Mouse (Mus musculus): Measurements from ENCODE around the gene P2ry6.

P2ry6 gene

DNA sequence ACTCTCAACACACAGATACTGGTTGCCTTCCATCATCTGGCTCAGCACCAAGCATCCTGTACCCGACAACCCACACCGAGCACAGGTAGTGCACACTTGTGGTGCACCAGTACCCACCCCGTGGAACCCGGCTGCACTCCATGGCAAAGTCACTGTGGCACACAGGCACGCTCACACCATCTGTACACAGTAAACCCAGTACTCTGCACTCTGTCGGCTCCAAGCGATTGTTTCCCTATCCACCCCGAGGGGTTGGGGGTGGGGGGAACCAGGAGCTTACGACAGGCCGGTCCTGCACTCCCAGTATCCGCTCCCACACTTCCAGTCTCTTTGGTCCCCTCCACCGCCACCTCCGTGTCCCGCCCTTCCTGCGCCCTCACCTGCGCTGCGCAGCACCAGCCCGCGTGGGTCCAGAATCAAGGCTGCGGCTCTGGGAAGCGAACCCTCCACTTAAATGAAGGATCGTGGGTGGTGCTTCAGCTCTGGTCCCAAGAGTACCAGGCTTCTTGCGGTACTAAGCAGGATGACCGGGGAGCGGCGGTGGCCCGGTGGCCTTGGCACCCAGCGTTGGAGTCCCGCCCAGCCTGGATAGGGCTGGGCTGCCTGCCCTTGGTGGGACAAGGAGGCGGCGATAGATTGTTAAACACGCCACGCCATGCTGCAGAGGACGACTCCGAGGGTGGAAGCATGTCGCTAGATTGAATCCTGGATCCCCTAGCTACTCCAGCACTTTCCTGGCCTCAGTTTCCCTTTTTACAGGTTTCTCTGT is at the start of gene P2ry6:
P2ry6 (minus strand) TSS at position 515 of the 769 bp plus-strand sequence.
- no peak for DNase-seq (ENCODE audit: low read depth, low spot score)

DNA sequence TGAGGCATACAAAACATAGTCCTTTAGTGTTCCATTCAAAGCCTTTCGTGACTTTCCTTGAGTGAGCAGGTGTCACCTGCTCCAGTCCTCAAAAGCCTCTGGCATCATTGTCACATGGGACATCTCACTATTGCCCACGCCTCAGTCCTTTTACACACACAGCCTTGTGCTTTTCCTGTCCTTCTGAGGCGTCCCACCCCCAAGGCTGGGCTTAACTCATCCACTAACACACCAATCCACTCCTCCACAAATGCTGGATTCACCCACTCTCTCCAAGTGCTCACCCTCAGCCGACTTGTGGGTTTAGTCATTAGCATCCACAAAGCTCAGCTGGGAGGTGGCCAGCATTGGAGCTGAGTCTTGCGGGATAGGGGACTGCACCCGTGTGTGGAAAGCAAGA is 43.0 kb upstream of the P2ry6 start:
- DNase-seq (ENCODE audit: low read depth, low spot score): no peak

DNA sequence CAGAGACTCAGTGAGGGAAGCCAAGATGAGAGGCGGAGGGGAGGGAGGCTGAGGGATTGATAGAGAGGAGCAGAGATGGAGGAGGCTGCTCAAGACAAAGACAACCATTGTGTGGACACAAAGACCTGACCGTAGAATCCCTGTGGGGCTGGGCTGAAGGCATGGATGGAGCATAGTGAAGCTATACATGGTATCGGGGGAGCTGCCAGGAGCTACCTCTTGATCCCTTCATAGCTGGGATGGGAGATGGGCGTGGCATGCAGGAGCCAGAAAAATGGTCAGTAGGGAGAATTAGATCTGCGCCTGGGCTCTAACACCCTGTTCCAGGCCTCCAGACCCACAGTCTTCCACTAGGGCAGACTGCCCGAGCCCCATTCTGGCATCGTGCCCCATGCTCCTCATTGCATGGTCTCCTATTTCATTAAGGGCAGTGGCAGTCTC is 42.6 kb upstream of the P2ry6 start:
- DNase-seq (ENCODE audit: low read depth, low spot score): no peak

DNA sequence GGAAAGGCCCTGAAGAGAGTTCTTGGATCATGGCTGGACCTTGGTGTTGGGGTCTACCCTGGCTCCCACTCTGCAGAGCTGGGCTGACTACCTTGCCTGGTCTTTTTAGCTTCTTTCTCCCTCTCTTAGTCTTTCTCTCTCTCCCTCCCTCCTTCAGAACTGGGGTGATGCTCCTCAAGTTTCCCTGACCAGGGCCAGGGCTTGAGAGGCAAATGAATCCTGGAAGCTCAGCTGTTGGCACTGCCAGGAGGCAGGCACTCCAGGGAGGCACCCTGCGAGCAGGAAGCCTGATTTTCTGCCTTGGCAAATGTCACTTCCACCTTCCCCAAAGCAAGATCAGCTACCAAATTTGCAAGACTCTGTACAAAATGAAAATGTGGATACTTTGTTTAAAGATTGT is 40.5 kb upstream of the P2ry6 start:
- no peak for DNase-seq (ENCODE audit: low read depth, low spot score)

DNA sequence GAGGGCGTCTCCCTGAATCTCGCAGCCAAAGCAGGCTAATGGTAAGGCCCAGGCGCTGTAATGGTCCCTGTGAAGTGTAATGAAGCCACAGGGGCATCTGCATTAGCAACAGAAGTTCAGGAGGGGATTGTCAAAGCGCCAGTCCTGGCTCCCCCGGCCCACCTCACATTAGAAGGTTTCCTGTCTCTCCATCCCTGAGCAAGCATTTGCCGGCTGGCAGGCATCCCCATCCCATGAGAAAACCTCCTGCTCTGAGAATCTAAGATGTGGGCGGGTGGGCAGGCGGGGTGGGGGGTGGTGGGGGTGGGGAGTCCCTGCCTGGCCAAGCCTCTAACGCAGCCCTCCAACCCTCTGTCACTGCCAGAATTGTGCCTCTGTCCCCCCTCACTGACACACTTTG is 39.6 kb upstream of the P2ry6 start:
- no peak for DNase-seq (ENCODE audit: low read depth, low spot score)

DNA sequence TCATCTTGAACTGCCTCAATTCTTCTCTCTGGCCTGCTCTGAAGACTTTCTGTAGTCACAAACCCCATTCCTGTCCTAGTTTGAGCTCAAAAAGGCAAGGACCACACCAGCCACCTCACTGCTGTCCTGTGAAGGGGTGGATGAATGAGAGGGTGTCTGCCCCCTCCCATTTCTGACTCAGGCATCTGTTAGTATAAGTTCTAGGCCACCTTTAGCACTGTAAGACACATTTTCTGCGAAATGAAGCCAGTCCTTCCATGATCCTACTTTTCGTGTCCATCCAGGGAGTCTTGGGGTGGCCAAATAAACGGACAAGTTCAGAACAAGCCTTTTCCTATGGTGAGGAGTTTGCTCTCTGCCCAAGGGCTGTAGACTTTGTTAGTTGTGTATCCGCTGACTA is 38.1 kb upstream of the P2ry6 start, which contains the start of gene P2ry2:
P2ry2 (minus strand) TSS at position 326 of the 400 bp plus-strand sequence.
- DNase-seq (ENCODE audit: low read depth, low spot score): no peak

DNA sequence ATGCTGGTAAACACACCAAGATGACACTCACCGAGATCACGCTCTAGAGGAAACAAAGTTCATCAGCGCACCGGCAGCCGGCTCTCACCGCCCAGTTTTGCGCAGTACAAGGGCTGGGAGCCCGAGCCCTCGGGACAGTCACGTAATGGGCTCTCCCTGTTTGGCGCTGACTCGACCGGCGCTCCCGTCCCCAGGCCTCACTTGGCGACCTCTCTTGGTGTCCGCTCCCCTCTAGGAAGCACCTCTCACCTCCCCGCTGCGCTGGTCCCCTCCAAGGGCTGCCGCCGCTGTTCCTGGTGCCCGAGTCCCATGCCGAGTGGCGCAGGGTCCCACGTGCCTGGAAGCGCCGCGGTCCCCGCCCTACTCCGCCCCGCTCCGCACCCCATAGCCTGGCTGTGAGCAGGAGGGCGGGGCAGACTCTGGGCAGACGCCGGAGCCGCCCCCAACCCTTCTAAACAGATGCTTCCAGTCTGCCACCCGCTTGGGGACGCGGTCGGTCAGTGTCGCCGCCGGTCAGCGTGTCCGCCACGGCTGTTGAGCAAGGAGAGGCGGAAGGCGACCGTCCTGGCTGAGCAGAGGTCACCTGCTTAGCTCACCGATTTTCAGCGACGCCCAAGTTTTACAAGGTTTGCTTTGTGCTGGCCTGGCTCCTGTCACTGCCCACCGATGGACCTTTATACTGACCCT is 37.4 kb upstream of the P2ry6 start:
- no peak for DNase-seq (ENCODE audit: low read depth, low spot score)

DNA sequence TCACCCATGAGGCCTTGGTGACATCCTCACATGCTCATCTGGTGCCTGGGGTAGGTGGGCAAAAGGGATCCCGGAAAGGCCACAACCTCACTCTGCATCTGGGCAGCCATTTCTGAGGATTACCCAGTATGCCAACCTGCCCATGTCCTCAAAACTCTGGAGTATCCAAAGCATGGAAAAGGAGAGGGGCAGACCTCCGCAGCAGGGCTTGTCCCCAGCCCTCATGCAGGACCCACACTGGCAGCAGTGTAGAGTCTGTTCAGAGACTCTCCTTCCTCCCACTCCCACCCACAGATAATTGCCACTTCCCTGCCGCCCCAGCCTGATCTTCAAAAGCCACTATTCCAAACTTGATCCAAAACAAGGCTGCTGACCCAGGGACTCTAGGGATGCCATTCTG is 36.3 kb upstream of the P2ry6 start:
- DNase-seq (ENCODE audit: low read depth, low spot score): no peak

DNA sequence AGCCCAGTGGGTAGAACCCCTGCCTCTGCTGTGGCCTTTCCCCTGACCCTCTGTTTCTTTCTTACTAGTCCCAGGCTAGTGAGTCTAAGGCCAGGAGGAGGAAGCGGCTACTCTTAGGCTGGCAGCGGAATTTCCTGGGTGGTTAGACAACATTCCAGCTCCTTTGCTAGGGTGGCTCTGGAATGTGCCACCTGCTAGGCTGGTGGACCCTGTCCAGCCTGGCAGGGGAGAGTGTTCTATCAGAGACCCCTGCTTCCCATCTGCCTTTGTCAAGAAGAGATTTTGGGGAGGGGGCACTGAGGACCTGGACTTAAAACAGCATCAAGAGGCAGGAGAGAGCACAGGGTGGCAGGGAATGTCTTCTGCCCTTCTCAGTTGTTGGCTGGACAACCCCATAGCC is 31.8 kb upstream of the P2ry6 start:
- DNase-seq (ENCODE audit: low read depth, low spot score): no peak

DNA sequence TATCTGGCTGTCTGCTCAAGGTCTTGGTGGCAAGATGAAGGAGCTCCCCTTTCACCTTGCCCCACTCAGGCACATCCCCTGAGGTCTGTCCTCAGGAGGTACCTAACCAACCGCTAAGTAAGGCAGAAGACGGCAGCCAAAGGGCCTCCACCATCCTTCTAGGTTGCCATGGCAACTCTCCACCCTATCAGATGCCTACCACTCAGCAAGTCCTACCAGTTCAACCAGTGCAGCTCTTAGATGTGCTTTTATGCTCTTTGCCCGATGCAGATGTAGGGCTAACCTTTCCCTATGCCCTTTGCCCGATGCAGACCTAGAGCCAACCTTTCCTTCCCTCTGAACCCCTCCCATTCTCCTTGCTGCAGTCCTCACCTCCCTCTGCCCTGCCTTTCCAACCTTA is 30.7 kb upstream of the P2ry6 start:
- DNase-seq (ENCODE audit: low read depth, low spot score): no peak

DNA sequence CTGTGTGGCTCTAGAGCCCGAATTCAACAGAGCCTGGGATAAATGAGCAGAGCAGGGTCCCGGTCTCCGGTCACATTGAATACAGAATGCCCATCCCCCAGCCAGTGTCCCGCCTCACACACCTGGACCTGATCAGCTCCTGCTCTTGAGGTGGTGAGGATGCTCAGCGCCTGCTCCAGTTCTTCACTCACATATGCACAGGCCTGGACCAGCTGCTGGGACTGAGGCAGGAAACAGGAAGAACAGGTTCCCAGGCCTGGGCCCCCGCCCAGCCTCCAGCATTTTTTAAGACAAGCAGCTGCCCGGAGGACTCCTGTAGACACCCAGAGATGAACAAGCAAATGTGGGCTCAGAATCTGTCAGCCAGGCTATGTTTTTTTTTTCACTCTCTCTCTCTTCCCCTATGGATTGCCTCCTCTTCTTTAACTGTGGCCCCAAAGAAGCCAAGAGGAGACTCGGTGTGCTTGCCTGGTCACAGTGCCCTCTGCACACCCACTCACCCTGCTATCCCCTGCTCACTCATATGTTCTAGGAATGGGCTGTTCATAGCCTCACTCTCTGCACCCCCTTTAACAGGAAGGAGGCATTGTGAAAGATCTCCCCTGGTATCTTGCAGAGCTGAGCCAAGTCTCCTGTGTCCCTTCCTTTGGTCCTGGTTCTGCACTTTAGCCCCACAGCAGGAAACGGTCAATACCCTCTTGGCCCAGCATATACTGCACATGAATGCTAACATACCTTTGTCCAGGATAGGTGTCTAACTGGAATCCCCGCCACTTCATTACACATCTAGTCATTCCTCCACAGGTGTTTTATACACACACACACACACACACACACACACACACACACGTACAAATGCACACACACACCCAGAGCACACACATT is 29.2 kb upstream of the P2ry6 start:
- no peak for DNase-seq (ENCODE audit: low read depth, low spot score)

DNA sequence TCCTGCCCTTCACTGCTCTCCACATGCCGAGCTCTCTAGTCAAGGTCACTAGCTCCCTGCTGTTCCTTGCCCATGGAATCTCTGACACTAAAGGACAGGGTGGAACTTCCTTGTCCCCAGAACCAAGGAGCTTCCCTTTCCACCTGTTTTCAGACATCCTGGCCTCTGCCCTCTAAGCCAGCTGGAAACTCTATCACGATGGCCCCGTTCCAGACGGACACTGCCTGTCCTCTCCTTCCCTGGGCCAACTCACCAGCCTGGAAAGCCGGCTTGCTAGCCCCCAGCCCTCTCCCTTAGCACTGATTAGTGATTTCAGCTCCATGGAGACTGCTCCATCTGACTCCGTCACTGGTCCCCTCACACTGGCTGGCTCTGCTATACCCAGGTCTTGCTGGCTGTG is 27.8 kb upstream of the P2ry6 start:
- no peak for DNase-seq (ENCODE audit: low read depth, low spot score)

DNA sequence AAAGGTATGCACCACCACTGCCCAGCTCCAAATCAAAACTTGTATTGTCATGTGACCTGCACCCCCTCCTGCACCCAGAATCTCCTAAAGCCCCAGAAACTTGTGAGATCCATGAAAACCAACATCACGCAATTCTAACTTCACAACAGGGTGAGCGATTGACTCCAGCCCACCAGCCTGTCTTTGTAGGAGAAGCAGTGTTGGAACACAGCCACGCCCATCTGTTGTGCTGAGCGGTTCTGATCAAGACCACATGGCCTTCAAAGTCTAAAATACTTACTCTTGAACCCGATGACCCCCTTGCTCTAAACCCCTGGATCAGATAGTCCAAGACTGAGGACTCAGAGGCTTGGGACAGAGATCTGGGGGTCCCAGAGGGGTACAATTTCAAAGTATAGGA is 25.2 kb upstream of the P2ry6 start:
- DNase-seq (ENCODE audit: low read depth, low spot score): no peak

DNA sequence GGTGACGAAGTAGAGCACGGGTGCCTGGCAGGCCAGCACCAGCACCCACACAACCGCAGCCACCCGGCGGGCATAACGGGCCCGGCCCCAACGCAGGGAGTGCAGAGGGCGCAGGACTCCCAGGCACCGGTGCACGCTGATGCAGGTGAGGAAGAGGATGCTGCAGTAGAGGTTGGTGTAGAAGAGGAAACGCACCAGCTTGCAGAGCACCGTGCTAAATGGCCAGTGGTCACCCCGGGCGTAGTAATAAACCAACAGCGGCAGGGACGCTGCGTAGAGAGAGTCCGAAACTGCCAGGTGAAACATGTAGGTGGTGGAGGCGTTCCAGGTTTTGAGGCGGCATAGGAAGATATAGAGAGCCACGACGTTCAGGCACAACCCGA is 24.1 kb upstream of the P2ry6 start:
- no peak for DNase-seq (ENCODE audit: low read depth, low spot score)

DNA sequence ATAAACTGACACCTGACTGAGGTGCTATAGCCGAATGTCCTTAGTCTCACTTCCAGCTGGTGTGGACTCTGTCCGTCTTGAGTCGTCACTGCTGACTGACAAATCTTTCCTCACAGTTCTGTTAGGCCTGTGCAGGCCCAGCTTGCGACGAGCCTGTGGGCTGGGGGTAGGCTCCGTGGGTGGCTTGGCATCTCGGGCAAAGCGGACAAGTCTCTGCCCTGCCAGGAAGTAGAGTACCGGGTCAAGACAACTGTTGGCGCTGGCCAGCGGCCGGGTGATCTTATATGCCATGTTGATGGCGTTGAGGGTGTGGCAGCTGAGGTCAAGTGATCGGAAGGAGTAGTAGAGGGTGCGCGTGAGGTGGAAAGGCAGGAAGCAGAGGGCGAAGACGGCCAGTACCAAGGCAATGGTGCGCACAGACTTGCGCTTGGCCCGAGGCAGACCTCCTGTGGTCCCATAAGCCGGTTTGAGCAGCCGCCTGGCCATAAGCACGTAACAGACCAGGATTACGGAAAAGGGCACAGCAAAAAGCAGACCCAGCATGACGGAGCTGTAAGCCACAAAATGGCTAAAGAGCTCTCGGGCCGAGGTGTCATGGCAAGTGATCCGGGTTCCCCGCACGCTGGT is 23.6 kb upstream of the P2ry6 start:
- DNase-seq (ENCODE audit: low read depth, low spot score): no peak

DNA sequence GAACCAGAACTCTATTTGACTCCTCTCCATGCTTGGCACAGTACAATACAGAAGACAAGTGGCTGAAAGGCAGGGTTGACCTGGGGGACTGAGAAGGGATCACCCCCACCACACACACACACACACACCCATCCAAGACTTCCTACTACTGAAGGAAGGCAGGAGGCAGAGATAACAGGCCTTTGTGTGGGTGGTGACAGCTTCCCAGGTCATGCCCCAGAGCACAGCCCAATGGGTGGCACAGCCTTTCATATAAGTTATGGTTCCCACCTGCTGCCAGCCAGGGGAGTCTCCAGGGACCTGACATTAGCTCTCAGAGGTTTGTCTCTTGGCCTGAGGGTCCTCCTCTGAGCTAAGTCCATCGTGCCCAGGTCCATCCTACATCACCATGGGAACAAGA is 22.8 kb upstream of the P2ry6 start:
- no peak for DNase-seq (ENCODE audit: low read depth, low spot score)

DNA sequence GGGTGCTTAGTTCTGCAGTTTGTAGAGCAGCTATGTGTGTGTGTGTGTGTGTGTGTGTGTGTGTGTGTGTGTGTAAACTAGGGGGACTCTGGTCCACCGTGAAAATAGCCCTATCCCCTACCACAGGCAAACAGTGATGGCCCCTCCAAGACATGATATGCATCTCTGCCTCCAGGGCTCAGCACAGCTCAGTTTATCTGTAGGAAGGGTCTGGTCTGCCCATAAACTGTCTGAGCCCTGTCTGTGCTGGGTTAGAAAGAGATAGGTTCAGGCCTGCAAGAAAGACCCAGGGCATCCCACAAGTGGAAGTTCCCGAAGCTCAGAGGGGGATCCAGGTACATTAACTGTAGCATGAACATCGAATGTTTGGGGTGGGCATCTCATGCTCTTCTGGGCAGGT is 21.5 kb upstream of the P2ry6 start:
- no peak for DNase-seq (ENCODE audit: low read depth, low spot score)

DNA sequence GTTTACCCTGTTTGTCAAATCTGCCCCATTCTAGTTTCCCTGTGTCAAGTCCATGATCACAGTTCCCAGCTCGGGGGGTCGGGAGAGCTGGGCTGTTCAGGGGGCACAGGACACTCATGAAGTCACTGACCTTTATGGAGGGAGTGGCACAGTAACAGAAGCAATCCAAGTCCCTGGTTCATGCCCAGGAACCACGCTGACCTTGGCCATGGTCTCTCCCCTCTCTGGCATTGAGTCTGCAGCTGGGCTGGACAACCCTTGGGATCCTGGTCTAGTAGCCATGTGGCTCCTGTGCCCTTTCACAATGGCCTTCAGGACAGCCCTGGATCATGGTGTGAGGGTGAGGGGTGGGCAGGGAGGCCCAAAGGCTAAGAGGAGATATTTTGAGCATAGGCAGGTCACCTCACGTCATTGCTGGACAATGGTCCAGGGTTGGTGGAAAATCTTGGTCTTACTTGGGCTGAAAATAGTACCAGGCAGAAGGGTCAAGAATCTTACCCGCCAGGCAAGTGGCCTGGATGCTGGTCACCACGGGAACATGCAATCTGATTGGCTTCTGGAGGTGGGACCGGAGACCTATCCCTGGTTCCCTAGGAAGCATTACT is 20.9 kb upstream of the P2ry6 start:
- DNase-seq (ENCODE audit: low read depth, low spot score): no peak

DNA sequence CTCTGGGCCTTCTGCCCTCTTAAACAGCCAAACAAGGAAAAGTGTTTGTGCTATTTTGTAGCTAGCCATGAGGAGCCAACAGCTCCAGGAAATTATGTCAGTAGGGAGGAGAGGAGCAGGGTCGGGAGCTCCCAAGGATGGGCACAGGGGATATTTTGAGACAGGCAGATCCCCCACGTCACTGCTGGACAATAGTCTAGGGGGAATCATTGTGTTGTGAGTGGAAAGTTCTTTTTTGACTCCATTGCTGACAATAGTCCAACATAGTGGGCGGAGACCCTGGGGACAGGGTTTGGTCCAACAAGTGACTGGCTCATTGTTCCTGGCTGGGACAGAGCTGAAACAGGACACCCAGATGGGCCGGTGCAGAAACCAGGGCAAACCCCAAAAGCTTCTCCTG is 18.7 kb upstream of the P2ry6 start:
- DNase-seq (ENCODE audit: low read depth, low spot score): peak; percentile 9

DNA sequence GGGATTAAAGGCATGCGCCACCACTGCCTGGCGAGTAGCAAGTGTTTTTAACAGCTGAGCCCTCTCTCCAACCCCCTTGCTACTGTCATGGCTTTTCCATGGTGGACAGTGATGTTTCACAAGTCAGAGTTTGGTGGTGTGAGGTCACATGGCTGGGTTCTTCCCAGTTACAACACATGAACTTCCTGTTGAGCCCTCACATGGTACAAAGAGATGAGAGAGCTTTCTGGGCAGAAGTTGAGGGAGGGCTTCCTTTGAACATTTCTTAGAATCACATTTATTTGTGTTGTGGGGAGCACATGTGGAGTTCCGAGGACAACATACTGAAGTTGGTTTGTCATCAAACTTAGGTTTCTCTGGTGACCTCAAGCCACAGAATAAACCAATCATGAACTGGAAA is 17.5 kb upstream of the P2ry6 start:
- peak; percentile 14 for DNase-seq (ENCODE audit: low read depth, low spot score)

DNA sequence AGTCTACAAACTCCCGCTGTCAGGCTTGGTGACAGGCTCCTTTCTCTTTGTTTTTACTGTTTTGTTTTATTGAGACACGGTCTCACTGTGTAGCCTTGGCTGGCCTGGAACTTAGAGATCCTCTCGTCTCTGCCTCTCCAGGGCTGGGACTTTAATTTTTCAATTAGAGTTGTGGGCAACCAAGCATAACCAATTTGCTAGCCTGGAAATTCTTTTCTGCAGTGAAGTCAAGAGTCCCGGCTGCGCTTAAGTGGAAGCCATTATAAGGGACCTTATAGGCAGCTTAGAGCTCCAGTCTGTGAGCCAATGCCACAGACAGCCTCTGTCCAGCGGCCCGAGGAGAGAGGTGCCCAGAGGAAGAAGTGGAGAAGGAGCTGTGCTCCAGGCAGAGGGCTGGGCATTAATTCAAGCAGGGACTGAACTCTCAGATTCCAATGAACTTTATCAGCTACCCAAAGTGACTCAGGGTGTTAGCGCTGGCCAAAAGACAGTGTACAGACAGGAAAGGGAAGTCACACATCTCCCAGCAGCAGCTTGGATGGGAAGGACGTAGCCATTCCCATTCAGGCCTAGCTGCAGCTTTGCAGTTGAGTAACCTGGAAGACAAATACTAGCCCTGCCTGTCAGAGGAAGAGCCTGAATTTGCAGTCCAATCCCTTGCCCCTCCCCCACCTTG is 16.3 kb upstream of the P2ry6 start:
- peak; percentile 56 for DNase-seq (ENCODE audit: low read depth, low spot score)
